In the genomic region with DNA sequence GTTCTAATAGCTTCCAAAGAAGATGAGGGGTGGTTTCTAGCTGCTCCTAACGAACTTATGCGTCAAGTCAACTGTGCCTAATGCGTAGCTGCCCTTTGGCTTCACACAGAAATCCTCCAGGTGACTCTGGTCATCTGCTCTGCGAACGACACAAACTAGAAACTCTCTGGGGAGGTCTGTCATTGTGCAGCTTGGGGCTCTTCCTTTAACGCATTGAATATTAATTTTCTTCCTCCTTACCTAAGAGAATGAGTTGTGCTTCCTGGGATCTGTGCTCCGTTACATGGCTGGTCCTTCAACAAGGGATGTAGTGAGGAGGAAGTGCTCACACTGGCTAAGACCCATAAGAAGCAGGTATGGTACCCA, we compare ENCODE assay signal across 12 mouse cellular contexts.
"Had no signal": no experiment of that assay in that cellular context is flagged by ENCODE, and none has a peak within 500 bp of the region (broad histone marks: within the 10 kb centered on the region; RNA-seq: fewer than 3 reads in every experiment).

No protein-coding gene starts in this region.

- H3K27me3 ChIP-seq: hindbrain, embryonic 13.5 days; intestine, embryonic 15.5 days; midbrain, embryonic 15.5 days; neural tube, embryonic 12.5 days had no signal

- H3K4me1 ChIP-seq: midbrain, embryonic 15.5 days had no signal

- H3K4me3 ChIP-seq: hindbrain, embryonic 13.5 days; intestine, embryonic 15.5 days; left cerebral cortex, adult 2 months; midbrain, embryonic 15.5 days; neural tube, embryonic 12.5 days had no signal

- H3K9ac ChIP-seq: hindbrain, embryonic 13.5 days; intestine, embryonic 15.5 days; liver, embryonic 14.5 days; midbrain, embryonic 15.5 days; neural tube, embryonic 12.5 days had no signal

- H3K9me3 ChIP-seq: hindbrain, embryonic 13.5 days; intestine, embryonic 15.5 days; midbrain, embryonic 15.5 days; neural tube, embryonic 12.5 days had no signal

- H3K36me3 ChIP-seq: hindbrain, embryonic 13.5 days; intestine, embryonic 15.5 days; midbrain, embryonic 15.5 days; neural tube, embryonic 12.5 days had no signal

- ATAC-seq: hindbrain, postnatal 0 days; midbrain, embryonic 15.5 days had no signal

- H3K4me2 ChIP-seq: hindbrain, embryonic 13.5 days; intestine, embryonic 15.5 days; midbrain, embryonic 15.5 days; neural tube, embryonic 12.5 days had no signal

- H3K27ac ChIP-seq: hindbrain, embryonic 13.5 days; hindbrain, postnatal 0 days; left cerebral cortex, adult 2 months; liver, embryonic 14.5 days; midbrain, embryonic 15.5 days; neural tube, embryonic 12.5 days had no signal

- DNase-seq: kidney, adult 9 months; liver; right cerebral cortex, postnatal 25 days; thymus, adult 2 months; thymus, postnatal 25 days had no signal
